Mouse (Mus musculus) skeletal muscle tissue, postnatal 0 days (tissue): Measurements from ENCODE around the gene Camkk1. TPM values are rescaled to one million over a fixed set of nuclear protein-coding genes. Genes with fewer than 3 reads are reported as not detected.

ENCODE experiments used
- polyA plus RNA-seq: library from polyadenylated mRNA; unstranded; fragments of >200 nt; fragmentation: Nextera tagmentation; extraction: Ambion mirVana; gene quantifications from 2 replicates; pipeline ENCODE4 v1.2.1, GENCODE M21; 2015

Camkk1 gene
- 3.0 and 3.9 TPM in 2 replicates for polyA plus RNA-seq

DNA sequence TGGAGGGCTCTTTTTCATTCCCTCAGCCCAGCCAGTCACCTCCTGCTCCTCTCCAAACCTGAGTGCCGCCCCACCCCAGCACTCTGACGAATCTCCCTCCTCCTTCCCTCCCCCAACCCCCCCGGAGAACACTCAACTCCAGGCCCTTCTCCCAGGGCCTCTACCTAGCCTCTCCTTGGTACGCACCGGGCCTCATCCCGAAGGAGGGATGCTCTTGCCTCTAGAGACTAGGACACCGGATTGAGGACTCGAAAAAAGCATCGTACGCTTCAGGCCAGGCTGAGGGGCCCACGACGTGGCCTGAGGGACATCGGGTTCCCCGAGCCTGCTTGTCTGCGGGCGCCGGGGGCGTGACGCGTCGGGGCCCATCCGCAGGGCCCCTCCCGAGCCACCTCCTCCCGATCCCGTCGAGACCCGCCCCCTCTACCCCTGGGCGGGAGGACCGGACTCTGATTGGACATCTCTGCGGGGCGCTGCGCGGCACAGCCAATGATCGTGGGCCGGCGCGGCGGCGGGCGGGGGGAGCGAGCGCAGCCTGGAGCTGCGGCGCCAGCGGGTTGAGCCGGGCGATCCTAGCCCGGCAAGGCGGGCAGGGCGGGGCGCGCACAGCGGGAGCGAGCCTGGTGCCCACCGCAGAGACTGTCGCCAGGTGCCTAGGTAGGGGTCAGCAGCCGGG, at the start of gene Camkk1:
Gene Camkk1, plus strand, starts transcription at position 538 of the 676 bp plus-strand sequence.

GRCm38 (mm10) chr11:72998771-72999170, 20.0 kb upstream of the Camkk1 start, which contains the start of gene P2rx1:
TSS of gene P2rx1 (plus strand) at chr11:72999103.

GRCm38 (mm10) chr11:73047542-73047996, 28.8 kb downstream of the Camkk1 start, which contains the start of gene Ncbp3:
TSS of gene Ncbp3 (plus strand) at chr11:73047783.

GRCm38 (mm10) chr11:73090283-73090682, 71.5 kb downstream of the Camkk1 start, which contains the start of gene Itgae:
TSS of gene Itgae (plus strand) at chr11:73090583.

Other genes starting within 250 kb of the Camkk1 start
- 7.9 and 8.2 TPM in 2 replicates for gene Cyb5d2, start 222.9 kb upstream of the Camkk1 start, polyA plus RNA-seq
- 5.0 and 6.4 TPM in 2 replicates for gene Zzef1, start 222.8 kb upstream of the Camkk1 start, polyA plus RNA-seq
- 5.6 and 6.0 TPM in 2 replicates for gene Atp2a3, start 57.8 kb upstream of the Camkk1 start, polyA plus RNA-seq
- gene P2rx1, start 19.9 kb upstream of the Camkk1 start, polyA plus RNA-seq = 3.2 and 4.6 TPM in 2 replicates
- gene Ncbp3, start 28.8 kb downstream of the Camkk1 start, polyA plus RNA-seq = 5.2 and 5.8 TPM in 2 replicates
- gene Itgae, start 71.6 kb downstream of the Camkk1 start, polyA plus RNA-seq = 0.15 and 0.18 TPM in 2 replicates
- gene Haspin, start 119.3 kb downstream of the Camkk1 start, polyA plus RNA-seq = 2.4 and 2.9 TPM in 2 replicates
- 7.3 and 8.1 TPM in 2 replicates for gene P2rx5, start 141.4 kb downstream of the Camkk1 start, polyA plus RNA-seq
- 175 and 184 TPM in 2 replicates for gene Emc6, start 158.0 kb downstream of the Camkk1 start, polyA plus RNA-seq
- 104 and 115 TPM in 2 replicates for gene Tax1bp3, start 158.1 kb downstream of the Camkk1 start, polyA plus RNA-seq
- gene Ctns, start 180.0 kb downstream of the Camkk1 start, polyA plus RNA-seq = 10.9 and 11.1 TPM in 2 replicates
- 1.8 and 2.6 TPM in 2 replicates for gene Shpk, start 180.5 kb downstream of the Camkk1 start, polyA plus RNA-seq
- 0.12 and 0.26 TPM in 2 replicates for gene Trpv1, start 215.3 kb downstream of the Camkk1 start, polyA plus RNA-seq
- gene Trpv3, start 248.4 kb downstream of the Camkk1 start, polyA plus RNA-seq = 0.03 and 0.07 TPM in 2 replicates